Mouse (Mus musculus): ENCODE data around the gene Tfap4.

Gene Tfap4

DNA sequence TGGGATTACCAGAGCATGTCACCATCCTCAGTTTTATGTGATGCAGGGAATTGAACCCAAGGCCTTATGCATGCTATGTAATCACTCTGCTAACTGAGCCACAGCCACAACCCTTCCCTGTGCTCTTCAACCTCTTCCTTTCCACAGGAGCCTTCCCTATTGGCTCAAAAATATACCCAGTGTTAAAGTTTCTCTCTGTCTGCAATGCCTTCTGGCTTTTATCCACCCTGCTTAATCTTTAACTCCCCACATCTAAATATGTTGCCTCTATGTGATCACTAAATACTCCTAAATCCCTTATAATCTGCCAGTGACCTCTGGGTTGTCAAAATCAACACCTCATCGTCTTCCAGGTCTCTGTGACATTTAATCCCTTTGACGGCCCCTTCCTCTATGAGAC is 41.7 kb downstream of the Tfap4 start:
- no peak for DNase-seq

DNA sequence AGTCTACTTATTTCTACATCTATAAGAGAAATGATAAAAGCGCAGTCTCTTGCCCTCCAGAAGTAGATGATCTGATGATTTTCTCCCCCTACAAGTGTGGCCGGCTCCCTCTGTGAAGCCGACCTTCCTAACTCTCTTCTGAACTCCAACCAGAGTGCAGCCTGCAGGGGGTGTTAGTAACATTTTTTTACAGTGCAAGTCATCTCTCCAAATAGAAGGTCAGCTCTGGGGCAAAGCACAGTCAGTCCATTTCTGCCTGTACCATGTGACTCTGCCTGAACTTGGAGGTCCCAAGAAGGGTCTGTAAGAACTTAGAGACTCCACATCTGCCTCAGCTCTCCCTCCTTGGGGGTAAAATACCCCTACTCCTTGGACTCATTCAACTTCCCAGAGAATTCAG is 45.3 kb downstream of the Tfap4 start:
- DNase-seq = no peak

DNA sequence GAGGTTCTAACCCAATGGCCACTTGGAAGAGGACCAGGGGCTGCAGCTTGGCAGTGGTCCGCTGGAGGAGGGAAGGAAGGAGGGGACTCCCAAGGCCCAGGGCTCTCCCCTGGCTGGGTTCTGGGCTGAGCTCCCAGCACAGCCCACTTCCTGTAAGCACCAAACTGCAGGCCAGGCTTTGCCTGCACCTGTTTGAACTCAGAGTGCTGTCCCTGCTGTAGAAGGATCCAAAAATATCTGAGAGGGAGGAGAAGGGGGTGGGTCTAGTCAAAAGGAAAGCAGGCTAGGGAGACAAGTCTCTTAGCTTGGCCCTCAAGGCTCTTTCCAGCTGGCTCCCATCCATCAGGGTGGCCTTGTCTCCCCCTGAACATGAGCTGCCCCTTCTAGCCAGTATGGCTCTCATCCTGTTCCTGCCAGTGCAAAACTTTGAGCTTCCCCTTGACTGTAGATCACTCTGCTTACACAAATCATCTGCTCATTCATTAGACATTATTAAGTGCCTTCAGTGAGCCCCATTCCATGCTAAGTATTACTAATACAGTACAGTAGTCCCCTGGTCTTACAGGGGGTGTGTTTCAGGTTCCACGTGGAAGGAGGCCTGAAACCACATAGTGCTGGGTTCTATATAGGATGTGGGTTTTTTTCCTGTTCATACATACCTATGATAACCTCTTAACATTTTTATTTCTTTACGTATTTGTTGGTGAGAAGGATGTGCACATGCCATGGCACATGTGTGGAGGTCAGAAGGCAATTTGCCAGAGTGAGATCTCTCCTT is 46.8 kb downstream of the Tfap4 start:
- DNase-seq = peak in 1 of 2 experiments; percentile 22

DNA sequence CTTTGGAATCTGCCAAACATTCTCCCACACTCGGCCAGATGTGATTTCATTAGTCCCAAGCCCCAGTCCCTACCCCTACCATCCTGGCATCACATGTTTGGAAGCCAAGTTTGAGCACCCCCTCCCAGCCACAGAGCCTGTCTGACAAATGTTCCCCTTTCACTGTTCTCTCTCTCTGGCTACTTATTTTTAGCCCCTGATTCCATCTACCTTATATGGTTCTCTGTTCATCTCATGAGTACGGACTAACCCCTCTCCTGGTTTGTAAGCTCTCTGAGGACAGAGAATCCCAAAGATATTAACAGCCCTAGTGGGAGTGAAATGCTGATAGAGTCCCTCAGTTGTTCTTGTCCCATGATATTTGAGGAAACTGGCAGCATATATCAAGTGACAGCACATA is 48.3 kb downstream of the Tfap4 start:
- DNase-seq = no peak

DNA sequence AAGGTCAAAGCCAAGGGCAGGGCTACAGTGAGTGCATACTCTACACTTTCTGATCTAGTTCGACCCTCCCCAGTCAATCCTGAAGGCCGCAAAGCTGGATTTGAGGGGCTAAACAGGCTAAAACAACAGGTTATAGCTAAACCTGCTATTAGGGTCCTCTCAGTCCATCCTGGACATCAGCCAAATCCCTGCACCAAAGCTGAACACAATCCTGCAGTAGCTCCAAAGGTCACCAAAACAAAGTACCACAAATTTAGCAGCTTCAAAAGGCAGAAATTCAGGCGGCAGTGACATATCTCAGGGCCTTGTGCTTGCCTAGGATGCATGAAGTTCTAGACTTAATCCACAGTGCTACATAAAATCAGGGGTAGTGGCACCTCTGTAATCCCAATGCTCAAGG is 53.5 kb downstream of the Tfap4 start:
- DNase-seq = no peak

DNA sequence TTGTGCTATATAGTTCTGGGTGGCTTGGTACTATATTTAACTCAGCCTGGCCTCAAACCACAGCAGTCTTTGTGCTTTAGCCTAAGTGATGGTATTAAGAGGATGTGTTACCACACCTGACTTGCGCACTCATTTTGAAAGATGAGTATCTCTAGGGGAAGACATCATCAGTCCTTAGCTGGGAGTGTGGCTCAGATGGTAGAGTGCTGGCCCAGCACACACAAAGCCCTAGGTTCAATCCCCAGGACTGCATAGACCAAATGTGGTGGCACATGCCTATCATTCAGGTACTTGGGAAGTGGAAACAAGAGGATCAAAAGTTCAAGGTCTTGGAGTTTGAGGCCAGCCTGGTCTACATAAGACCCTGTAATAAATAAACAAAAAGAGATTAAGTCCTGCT is 56.2 kb downstream of the Tfap4 start:
- DNase-seq = no peak

DNA sequence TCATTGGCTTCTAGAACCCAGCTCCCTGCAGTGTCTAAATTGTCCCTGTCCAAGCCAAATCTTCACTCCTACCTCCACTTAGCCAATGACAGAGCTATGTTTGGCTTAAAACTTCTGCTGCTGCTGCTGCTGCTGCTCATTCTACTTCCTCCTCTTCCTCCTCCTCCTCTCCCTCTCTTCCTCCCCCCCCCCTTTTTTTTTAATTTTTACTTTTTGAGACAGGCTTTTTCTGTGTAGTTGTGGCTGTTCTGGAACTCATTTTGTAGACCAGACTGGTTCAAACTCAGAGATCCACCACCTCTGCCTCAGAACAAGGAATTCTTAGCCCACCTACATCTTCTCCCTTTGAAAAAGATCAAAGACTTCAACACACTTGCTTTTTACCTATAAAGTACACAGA is 57.1 kb downstream of the Tfap4 start:
- DNase-seq = no peak

DNA sequence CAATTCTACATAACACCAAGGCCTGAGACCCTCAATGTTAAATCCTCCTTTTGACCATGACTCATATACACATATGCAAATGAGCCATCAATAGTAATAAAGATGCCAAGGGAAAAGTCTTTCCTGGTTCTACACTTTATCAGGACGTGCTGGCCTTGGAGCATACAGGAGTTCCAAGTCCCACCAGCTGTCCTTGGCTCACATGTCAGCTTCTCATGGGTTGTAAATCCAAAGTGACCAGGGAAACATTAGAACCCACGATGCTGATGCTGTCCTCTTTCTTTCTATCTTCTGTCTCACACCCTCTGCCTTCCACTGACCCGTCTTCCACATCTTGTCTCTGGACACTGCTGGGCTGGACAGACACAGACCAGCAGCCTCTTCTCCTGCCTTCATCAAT is 58.0 kb downstream of the Tfap4 start:
- no peak for DNase-seq

DNA sequence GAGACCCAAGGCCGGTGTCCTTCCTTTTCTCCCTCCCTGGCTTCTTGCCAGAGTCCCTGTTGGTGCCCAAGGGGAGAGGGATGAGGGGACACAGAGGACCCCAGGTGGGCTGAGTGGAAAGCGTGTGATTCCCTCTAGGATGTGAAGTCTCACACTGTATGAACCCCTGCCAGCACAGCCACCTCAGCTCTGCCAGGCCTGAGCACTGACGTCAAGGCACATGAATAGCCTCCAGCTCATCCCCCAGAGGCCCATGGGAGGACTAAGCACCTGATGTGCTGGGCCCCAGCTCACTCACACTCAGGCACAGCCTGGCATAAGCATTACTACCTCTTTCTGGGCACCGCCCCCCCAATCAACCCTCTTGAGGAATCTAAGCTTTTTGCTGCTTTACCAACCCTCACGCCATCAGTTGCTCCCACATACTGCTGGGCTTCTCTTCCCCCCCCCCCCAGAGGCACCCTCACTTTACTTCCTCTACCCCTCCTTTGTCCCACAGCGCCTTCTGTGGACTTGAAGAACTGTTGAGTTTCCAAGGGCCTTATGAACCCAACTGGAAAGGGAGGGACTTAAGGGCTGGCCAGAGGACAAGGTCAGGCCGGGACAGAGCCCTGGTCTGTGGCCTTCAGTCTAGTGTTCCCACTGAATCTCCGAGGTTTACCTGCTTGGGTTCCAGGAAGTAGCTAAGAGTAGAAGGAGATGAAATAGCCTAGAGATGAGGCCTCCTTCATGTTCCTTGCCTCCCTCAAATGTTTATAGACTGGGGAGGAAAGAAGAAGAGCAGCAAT is 58.9 kb downstream of the Tfap4 start:
- no peak for DNase-seq

DNA sequence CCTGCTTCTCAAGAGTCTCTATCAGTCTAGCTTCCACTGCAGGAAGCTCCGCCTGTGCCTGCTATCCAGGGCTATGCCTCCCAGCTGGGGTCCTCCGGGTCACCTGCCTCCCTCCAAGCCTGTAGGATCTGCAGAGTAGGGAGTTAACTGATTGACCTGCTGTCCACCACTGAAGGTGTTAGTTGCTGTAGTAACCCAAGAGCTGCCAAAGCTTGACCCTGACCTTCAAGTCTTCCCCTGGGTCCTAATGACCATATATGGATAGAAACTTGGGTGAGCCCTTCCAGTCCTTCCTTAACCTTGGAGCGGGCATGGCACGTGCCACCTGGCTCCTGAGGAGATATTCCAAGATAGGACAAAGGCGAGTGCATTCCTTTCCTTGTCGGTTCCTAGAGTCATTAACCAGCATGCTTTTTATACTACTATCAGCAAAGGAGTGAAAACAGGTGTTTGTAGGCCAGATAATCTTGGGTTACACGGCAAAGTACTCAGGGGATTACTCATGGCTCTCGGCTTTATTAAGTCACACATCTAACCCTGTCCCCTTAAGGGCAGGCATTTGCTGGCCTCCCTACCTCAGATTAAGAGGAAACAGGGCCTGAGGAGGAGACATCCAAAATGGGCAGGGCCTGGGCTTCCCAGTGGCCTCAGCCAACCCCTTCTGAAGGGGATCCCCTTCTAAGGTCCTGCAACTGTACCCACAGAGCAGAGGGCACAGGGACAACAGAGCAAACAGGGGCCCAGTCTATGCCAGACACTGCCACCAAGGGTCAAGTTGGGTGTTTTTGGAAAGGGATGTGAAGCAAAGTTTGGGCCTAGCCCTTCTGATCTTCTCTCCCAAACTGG is 61.7 kb downstream of the Tfap4 start:
- no peak for DNase-seq

DNA sequence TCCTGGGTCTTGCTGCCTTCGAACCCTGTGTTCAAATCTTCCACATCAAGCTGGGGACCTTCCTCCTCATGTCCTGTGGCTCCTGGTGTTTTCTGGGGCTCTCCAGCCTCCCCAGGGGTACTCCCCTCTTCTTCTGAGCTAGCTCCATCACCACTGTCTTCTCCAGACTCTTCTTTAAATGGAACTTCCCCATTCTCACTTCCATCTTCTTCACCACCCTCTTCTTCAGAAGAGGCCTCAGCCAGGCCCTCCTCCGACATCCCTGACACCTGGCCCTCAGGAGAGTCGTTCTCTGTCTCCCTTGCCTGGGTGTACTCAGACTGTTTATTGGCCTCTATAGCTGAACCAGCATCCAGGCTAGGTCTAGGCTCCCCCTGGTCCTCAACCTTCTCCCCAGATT is 63.2 kb downstream of the Tfap4 start:
- no peak for DNase-seq

DNA sequence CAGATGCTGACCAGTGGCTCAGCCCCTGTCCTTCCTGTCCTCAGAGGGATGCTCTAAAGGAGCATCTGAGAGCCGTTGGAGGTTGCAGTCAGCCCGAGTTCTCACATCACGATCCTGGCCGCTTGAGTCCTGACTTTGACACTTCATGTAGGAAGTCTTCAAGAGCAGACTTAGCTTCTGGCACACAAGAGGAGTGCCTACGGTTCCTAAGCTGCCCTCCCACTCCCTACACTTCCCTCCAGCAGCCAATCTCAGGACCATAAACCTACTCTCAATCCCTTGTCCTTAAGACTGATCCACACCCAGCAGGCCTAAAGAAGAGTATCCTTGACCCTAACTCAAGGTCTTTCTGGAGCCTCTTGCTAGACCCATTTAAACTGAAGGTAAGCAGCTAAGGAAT is 63.8 kb downstream of the Tfap4 start:
- peak; percentile 14 to 49 for DNase-seq
